Mouse (Mus musculus): Measurements from ENCODE around the gene Slc30a3.

DNA sequence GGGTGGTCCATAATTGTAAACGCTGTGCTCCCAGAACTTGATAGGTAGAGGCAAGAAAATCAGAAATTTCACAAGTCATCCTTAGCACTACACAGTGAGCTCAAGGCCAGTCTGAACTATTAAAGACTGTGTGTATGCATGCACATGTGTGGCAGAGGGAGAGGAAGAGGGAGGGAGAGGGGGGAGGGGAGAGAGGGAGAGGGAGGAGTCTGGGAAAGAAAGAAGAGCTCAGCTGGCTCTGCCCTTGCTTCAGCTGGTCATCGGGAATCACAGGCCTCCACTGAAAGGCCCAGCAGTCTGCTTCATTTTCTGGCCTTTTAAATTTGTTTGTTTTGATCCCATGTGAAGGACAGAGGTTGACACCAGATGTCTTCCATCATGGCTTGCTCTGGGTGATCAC is 15.4 kb upstream of the Slc30a3 start:
- no peak for TF ChIP-seq CTCF (IDR thresholded peaks at IDR 0.05; ENCODE audit: low read depth)
- TF ChIP-seq EP300 (optimal IDR thresholded peaks at IDR 0.05) = no peak

All from stomach, postnatal 0 days (tissue).